Mouse (Mus musculus): ENCODE data around the gene Ang.

Ang gene

DNA sequence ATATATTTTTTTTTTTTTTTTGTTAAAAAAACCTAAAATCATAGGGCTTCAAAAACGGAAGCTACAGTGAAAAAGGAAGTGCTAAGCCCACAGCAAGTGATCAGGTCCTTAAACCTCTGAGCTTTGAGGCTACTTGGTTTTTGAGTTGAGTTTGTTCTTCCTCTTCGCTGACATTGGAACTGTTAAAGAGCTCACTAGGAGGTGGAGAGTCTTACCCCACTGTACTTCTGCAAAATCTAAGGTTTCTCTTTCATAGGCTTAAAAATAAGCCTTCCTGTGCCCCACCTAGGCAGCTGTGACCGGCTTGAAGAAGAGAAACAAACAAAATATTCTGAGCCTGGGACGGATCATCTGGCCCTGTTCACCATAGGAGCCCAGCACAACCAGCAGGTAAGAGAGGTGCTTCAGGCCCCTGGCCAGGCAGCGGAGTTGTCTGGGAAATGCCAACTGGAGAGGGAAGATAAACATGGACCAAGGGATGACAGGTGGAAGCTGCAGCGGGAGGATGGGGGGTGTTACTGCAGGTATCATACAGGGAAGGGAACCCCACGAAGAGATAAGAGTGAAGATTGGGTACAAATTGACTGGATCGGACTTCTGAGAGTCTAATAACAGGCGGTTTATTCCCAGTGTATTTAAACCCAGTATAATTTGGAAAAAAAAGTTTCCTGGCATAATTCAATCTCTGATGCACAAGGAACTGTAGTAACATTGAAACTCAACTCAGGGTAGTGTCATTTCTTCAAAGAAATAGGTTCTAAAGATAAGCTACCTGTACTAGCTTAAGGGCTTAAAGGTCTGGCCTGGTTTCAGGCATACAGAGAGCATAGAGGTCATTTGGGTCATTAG is 38.0 kb downstream of the Ang start:
- DNase-seq (ENCODE audit: low spot score), result no peak

DNA sequence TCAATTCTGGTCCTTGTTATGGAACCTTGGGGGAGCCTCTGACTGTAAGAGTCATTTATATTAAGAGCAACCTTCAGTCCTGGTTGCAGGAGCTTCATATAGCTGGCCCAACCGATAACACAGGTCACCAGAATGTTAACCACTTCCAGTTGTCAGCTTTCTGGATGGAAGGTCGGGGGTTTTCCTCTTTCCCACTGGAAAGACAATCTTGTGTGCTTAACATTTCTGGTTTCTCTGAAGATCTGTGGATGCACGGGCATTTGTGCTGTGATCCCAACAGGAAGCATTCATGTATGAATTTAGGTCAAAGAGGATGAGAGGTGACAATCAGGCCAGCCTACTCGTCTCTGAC is 38.6 kb downstream of the Ang start:
- no peak for DNase-seq (ENCODE audit: low spot score)

DNA sequence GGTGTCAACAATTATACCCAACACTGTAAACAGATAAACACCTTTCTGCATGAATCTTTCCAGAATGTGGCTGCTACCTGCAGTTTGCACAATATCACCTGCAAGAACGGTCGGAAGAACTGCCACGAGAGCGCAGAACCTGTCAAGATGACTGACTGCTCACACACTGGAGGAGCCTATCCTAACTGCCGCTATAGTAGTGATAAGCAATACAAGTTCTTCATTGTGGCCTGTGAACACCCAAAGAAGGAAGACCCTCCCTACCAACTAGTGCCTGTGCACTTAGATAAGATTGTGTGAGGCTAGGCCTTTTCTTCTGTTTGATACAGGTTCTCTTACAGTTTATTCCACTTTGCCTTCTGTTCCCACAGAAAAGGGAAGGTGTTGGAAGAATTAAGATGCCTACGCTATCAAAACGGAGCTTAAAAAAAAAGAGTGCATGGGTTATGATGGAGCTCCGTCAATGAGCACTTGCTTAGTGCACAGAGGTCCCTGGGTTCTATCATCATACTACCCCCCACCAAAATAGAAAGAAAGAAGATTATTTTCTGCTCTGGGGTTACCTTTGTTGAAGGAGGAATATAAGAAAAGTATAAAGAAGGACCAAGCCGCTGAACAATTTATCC is 39.5 kb downstream of the Ang start:
- DNase-seq (ENCODE audit: low spot score), result no peak

DNA sequence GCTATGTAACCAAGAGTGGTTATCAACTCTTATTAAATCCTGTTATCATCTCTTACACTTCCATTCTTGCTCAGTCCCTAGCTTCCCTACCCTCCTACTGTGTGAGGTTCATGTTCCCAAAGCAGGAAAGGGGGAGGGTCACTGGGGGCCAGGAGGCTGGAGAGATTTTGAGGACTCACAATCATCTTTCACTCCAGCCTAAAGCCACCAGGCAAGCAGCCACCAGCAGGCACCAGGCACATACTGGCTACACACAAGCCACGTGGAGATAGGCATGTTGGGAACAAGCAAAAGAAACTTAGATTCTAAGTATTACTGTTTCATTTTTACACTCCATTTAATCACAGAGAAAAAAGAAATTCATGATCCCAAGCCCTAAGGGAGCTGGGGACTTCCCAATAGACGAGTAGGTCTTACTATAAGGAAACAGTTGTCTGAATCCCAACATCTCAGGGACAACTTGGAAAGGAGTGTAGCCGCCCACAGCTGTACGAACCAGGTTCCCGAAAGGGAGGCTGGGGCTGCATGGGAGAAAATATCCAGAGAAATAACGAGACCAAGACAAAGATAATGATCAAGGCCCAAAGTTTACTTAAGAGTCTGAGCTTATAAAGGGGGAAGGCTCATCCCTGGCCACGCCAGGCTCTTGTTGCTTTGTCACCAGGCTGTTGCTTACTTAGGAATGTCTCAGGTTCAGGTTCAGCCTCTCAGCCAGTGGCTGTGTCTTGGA is 40.3 kb downstream of the Ang start:
- no peak for DNase-seq (ENCODE audit: low spot score)

DNA sequence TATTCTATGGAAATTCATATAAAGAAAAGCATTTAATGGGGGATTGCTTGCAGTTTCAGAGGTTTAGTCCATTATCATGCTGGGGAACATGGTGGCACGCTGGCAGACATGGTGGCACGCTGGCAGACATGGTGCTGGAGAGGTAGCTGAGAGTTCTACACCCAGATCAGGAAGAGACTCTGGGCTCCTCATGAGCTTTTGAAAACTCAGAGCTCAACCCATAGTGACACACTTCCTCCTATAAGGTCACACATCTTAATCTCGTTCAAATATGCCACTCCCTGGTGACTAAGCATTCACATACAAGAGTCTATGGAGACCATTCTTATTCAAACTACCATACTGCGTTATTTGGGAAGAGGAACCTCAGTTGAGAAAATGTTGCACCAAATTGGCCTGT is 41.4 kb downstream of the Ang start:
- DNase-seq (ENCODE audit: low spot score), result no peak

DNA sequence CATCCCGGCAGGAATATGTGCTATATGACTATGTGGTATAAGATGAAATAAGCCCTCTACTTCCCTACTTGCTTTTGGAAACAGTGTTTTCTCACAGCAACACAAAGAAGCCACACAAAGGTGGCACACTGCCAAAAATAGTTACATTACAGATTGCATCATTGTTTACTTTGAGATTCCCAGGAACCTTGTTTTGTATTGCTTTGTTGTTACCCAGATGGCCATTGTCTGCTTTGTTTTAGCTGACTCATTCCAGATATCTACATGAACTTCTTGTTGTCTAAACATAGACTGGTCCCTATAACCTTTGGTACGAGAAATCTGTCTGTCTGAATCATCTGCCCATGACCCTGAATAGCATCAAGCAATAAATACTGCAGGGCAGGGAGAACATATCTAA is 49.4 kb downstream of the Ang start:
- DNase-seq (ENCODE audit: low spot score), result no peak

DNA sequence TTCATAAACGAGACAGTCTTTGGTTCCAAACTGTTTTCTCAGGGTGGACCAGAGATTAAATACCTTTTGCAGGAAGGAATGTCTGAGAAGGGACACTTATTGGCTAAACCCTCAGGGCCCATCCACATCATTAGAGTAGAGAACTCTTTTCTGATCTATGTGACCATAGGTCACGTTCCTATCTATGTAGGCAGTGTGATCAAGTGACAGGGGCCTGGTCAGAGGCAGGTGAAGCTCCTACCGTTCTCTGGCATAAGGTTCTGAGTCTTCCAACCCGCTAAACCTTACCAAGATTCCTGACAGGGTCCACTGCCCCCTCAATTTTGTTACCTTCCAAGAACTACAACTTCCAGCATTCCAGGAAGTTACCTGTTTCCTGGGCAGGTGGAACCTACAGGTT is 51.2 kb downstream of the Ang start:
- no peak for DNase-seq (ENCODE audit: low spot score)

DNA sequence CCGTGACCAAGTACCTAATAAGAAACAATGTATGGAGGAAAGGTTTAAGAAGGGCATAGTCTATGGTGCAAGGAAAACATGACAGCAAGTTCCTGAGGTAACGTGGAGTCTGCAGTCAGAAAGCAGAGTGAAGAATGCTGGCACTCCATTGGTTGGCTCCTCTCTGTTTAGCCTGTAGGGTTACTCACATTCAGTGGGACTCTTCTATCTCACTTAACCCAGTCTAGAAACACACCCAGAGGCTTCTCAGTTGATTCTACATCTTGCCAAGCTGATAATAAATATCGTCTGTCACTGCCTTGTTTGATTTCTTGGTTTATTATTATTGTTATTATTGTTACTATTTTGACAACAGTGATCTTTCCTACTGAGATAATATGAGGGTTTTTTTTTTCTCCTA is 51.6 kb downstream of the Ang start:
- DNase-seq (ENCODE audit: low spot score), result no peak

DNA sequence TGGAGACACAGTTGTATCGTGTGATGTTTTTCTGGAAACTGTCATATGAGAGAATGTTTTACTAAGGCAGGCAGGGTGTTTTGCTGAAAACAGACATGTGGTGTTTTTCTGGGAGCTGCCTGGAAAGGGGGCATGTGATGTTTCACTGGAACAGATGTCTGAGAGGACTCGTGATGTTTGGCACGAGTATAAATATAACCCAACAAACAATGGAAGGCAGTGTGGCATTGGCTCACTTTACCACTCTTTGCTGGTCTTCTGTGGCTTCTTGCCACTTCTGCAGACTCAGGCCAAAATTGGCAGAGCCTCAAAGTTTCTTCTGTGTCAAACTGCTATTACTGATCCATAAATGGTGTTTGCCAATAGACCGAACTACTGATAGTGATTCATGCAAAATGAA is 52.3 kb downstream of the Ang start:
- no peak for DNase-seq (ENCODE audit: low spot score)

DNA sequence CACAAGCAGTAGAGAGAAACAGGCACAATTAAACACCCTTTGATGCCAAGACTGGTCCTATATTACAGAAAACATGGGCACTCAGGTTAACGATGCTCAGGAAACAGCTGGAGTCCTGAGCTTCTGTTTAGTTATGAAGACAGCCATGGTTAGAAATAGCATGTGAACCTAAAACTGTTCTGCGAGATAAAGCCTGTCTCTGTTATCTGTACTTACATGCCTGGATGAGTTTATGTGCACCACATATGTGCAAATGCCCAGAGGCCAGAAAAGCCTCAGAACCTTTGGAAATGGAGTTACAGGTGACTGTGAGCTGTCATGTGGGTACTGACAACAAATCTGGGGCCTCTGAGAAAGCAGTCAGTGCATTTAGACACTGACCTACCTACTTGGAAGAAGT is 53.0 kb downstream of the Ang start:
- DNase-seq (ENCODE audit: low spot score), result no peak

DNA sequence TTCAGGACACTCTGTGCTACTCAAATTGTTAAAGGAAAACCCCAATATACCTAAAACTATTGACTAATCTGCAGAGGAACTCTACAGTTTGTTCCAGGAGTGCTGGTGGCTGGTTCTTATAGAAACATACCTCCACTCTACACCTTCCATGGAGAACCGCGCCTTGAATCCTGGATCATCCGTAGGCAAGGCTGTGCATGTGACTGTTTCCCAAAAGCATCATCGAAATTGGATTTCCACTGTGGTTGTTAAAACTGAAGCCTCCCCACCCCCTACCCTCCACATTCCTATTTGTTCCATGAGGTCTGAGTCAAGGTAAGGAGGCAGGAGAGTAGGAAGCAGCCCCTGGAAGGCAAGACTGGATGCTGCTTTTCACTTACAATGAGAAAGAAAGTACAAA is 53.5 kb downstream of the Ang start:
- no peak for DNase-seq (ENCODE audit: low spot score)

DNA sequence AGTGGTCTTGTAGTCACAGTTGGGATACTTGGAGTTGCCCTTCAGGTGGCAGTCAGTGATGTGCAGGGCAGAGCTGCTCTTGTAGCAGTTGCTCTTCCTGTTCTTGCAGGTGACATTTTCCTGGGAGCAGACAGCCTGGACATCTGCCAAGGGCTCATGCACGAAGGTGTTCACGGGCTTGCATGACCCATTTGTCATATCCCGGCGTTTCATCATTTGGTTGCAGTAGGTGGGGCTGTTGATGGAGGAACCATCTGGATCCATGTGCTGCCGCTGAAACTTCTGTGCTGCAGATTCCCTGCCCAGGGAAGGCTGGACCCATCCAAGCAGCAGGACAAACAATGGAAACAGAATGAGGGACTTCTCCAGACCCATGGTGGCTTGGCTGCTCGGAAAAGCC is 54.6 kb downstream of the Ang start:
- DNase-seq (ENCODE audit: low spot score), result no peak

DNA sequence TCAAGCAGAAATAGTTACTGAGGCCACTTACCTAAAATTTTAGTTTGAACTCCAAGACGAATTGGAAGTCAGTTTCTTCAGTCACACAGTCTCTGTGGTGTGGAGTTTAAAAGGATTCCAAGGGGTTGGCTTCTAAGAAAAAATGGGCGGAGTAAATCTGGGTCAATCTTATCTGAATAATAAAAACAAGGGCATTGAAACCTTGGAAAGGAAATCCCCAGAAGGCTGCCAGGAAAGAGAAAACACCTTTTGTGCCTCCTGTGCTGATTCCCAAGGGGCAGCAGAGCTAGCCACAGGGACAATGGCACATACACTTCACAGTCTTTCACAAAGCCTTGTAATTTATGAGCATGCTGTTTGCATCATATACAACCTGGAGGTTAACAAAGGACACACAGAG is 55.7 kb downstream of the Ang start, which contains the start of gene Rnase1:
TSS of gene Rnase1 (minus strand) at position 101 of the 400 bp plus-strand sequence.
- no peak for DNase-seq (ENCODE audit: low spot score)

DNA sequence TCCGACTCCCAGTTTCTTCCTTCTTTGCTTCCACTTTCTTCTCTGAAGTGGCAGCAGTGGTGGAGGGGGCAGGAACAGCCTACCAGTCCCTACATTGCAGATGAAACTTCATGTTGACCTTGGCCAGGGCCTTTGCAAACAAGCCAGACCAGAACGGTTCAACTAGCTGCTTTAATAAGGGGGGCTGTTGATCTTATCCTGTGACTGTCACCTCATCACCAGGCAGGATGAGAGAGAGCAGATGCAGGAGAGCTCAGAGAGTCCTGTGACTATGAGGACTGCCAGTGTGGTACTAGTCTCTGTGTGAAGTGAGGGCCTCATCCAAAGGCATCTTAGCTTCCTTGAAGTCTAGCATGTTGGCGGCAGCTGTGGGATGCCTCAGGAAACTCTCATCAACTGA is 57.1 kb downstream of the Ang start:
- DNase-seq (ENCODE audit: low spot score), result no peak

DNA sequence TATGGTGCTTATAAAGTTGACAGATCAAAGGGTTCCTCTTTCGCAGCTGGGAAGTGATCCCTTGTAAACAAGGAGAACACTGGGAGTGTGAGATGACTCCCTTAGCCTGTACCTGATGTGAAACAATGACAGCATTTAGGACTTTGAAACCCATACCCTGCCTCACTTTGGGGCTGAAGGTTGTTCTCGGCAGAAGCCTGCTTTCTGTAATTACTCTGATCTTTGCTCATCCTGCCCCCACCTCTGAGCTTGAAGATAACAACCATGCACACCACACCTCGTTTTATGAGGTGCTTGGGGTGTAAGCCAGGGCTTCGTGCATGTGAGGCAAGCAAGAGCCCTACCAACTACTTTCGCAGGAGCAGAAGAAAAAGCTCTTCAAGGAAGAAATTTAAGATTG is 58.2 kb downstream of the Ang start:
- no peak for DNase-seq (ENCODE audit: low spot score)

DNA sequence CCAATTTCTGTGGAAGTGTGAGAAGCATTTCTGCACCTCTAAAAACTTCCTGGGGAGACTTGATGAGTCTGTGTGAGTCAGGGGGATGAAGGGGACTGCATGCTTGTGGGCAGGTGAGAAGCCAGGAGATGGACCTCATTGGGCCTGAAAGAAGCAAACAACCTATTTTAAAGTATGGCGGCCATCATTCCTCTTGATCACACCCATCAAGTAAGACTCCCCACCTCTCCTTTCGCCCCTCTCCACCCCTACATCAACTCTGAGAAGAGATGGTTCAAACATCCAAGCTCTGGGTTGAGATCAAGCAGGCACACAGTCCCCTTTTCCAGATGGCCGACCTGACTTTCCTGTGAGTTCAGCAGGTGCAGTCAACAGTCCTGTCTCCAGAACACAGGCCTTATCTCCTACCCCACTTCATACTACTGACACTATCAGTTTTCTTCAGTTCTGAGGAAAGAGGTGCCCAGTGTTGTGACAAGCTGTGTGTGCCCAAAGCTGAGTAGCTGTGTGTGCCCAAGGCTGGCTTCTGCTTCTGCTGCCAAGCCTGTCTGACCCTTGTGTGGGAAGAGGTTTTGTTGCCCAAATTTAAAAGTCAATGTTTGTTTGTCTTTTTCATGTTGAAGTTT is 59.4 kb downstream of the Ang start:
- DNase-seq (ENCODE audit: low spot score), result no peak
